Mouse (Mus musculus) adrenal gland, adult 18-20 months (tissue): ENCODE data around the gene Aup1. TPM values are rescaled to one million over a fixed set of nuclear protein-coding genes. Genes with fewer than 3 reads are reported as not detected.

ENCODE experiments used
- DNase-seq, 2 experiments: peaks; one replicate each; pipeline ENCODE4 v3.0.0; 2021 to 2022; ENCODE audit warnings: low spot score in 2 of 2
- long read RNA-seq, 2 experiments: library from polyadenylated mRNA; stranded (forward); transcript quantifications; one replicate each; pipeline ENCODE4 v2.0.0; 2021
- total RNA-seq, 2 experiments: library from RNA; stranded (reverse); gene quantifications; 1 replicate in 1 of 2; 2 replicates in 1 of 2; pipeline ENCODE4 v1.2.3; 2021

Gene Aup1
- 100 to 1,000 TPM; 175 to 219 TPM for total RNA-seq
- long read RNA-seq, experiment 1, transcript Aup1-201 (12 exons, 1,769 nt): major isoform, 47 of 68 reads
- long read RNA-seq, experiment 1, partial matches to known transcripts: 0 of 68 reads
- long read RNA-seq, experiment 1, other reads (novel, unspliced or antisense): 19 of 68 reads
- long read RNA-seq, experiment 2, transcript Aup1-205 (3 exons, 545 nt): minor isoform, 9 of 119 reads
- long read RNA-seq, experiment 2, transcript Aup1-201 (12 exons, 1,769 nt): major isoform, 88 of 119 reads
- long read RNA-seq, experiment 2, partial matches to known transcripts: 3 of 119 reads
- long read RNA-seq, experiment 2, other reads (novel, unspliced or antisense): 14 of 119 reads

GRCm38 (mm10) chr6:83054074-83054851 lies at the start of gene Aup1:
TSS of gene Aup1 (plus strand) at chr6:83054521.
- peak; percentile 93 to 94 for DNase-seq

GRCm38 (mm10) chr6:83004872-83005271 lies 49.4 kb upstream of the Aup1 start:
- DNase-seq: no peak

- DNase-seq: no peak
Measured at GRCm38 (mm10) chr6:83005444-83006011, 48.8 kb upstream of the Aup1 start.

- no peak for DNase-seq
Measured at GRCm38 (mm10) chr6:83006114-83006513, 48.2 kb upstream of the Aup1 start.

GRCm38 (mm10) chr6:83008659-83009058 lies 45.7 kb upstream of the Aup1 start:
- DNase-seq: no peak

DNA sequence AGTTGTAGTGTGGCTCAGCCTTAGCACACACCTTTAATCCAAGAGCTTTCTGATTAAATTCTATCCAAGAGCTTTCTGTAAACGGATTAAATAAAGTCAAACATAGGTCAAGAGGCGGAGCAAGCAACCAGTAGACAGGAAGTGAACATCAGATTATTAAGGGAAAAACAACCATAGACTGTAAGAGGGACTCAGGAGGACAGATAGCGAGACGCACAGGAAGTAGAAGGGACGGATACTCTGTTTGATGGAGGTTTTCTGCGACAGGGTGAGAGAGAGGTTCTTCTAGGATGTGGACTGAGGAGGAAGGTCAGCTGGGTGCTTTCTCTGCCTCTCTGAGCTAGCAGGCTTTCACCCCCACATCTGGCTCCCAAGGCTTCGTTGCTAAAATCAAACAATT lies 44.3 kb upstream of the Aup1 start:
- DNase-seq: no peak

- DNase-seq: no peak
Measured at GRCm38 (mm10) chr6:83011255-83011654, 43.1 kb upstream of the Aup1 start.

DNA sequence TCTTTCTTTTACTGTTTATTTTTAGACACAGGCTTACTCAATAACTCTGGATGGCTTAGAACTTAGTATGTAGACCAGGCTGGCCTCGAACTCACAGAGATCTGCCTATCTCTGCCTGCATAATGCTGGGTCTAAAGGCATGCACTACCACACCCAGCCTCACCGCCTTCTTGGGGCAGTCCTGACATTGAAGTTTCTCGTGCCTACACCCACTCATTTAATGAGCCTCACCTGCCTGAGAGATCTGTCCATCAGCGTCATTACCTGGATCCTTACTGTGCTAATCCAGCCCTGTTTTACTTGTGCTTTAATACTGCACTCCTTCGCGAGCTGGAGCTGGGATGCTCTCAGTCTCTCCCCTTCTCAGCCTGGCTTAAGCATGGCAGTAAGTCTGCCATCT lies 42.6 kb upstream of the Aup1 start:
- DNase-seq: no peak

- DNase-seq: no peak
Measured at GRCm38 (mm10) chr6:83013444-83013843, 40.9 kb upstream of the Aup1 start.

GRCm38 (mm10) chr6:83014482-83015466 lies 39.5 kb upstream of the Aup1 start:
- peak in 1 of 2 experiments; percentile 8 for DNase-seq

DNA sequence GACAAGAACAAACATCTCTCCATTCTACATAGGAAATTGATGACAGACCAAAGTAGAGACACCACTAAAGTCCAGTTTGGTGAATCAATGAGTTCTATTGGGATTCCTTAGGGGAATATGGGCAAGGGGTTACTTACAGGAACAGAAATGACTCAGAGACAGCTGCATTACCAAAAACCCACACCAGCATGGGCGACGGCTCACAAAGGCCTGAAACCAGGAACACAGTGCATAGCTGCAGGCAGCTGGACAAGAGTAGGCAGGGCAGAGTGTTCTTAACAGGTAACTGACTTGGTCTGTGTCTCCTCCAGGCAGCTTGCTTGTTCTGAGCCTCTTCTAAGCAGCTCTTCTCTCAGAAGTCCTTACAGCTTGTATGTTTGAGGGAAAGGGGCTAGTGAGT lies 38.6 kb upstream of the Aup1 start:
- no peak for DNase-seq

- peak in 1 of 2 experiments; percentile 5 for DNase-seq
Measured at GRCm38 (mm10) chr6:83017190-83017589, 37.1 kb upstream of the Aup1 start.

DNA sequence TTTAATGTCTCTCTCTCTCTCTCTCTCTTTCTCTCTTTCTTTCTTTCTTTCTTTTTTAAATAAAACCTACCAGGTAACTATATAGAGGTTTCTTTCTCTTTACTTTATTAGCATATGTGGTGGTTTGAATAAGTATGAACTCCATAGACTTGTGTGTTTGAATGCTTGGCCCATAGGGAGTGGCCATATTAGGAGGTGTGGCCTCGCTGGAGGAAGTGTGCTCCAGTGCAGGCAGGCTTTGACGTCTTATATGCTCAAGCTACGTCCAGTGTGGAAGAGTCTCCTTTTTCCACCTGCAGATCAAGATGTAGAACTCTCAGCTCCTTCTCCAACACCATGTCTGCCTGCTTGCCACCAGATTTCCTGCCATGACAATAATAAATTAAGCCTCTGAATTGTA lies 35.3 kb upstream of the Aup1 start:
- DNase-seq: no peak

DNA sequence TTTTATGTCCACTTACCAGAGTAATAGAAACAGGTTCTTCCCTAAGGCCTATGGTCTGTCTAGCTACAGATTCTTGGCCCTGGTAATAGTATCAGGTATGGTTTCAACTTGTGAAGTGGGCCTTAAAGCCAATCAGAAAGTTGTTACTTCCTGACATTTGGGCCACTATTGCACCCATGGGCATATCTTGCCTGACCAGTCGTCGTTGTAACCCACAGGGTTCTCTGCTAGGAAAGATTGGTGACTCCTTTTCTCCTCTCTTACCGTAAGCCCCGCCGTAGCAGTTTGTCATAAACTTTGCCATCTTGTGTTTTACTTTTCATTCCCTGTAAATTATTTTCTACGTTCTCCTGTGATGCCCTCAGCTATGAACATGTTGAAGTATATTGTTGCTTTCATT lies 34.2 kb upstream of the Aup1 start:
- DNase-seq: no peak

GRCm38 (mm10) chr6:83020836-83021593 lies 33.3 kb upstream of the Aup1 start:
- no peak for DNase-seq

DNA sequence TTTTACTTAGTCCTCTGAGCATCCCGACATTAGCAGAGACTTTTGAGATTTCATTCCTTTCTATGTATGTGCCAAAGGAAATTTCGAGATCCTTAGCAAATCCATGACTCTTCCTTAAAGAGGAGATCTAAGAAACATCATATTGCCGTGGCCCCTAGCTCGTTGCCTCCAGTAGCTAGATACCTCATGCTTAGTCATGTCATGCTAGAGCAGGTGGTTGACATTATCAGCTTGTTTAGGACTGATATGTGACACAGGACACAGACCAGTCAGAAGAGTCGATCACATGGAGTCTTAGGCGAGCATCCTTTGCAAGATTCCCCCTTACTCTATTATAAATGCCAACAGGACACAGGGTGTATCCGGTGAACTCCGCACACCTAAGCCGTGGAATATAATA lies 31.3 kb upstream of the Aup1 start:
- no peak for DNase-seq

DNA sequence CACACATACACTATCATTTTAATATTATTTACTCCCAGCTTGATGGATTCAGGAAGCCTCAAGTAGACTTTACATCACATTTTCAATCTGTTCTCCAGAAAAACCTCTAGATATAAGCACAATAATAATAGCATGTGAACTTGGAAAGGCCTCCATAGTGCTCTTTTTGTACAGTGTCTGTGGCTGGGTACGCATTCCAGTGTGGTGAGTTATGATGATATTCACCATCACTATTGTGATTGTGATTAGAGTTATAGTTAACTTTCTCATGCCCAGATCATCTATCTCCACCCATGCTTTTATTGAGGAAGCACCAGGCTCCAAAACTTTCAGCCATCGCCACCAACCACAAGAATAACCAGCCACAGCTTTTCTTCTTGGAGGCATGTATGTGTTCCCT lies 30.5 kb upstream of the Aup1 start:
- DNase-seq: no peak

DNA sequence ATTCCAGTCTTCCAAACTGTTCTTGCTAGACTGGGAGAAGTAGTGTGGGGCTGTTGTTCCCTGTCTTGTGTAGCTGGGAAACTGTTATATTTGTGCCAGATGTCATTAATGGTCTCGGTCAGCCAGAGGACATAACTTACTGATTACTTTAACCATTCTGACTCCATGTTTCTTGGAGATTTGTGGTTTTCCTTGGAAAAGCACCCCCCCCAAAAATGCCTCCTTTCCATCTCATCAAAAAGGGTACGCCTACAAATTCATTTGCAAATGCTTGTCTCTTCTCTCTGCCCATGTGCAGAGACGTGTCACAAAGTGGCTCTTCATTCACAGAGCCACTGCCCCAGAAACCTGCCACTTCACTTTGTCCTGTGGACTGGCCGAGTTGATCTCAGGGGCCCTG lies 29.9 kb upstream of the Aup1 start:
- no peak for DNase-seq

- DNase-seq: no peak
Measured at GRCm38 (mm10) chr6:83025221-83025620, 29.1 kb upstream of the Aup1 start.

DNA sequence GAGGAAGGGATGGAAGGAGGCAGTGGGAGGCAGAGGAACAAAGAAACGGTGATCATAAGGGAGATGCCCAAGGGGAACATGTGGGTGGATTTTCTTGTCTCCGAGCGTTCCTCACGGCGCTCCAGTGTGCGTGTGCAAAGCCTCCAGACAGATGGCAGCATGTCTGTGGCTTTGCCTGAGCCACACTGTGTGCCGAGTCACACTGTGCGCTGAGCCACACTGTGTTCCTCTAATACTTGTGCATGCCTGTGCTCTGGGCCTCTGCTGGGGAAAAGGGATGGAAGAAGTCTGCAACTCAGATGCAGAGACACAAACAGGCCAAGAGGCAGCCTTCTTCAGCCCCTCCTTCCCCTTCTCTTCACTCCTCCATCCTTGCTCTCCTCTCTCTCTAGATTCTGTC lies 27.0 kb upstream of the Aup1 start:
- DNase-seq: no peak
